Mouse (Mus musculus): ENCODE results near the gene Vav3. TPM values are rescaled to one million over a fixed set of nuclear protein-coding genes. Genes with fewer than 3 reads are reported as not detected.

The Vav3 gene
- polyA plus RNA-seq, 1 experiment from 2014 or later, result 10.3 TPM

- no peak overlapping the region for H3K4me2 ChIP-seq (ENCODE audit: low read length)
- peak; percentile 23; the same call in 1 of the 2 replicates for ATAC-seq
- no peak overlapping the region for H3K4me3 ChIP-seq (ENCODE audit: low read length)
- H3K27me3 ChIP-seq (replicated peaks; ENCODE audit: control insufficient read depth, insufficient read depth, low read length), result no peaks in the 10 kb centered on the region
- WGBS, result 41% methylated on average over 7 of the region's 7 CpGs
- no peaks in the 10 kb centered on the region for H3K9me3 ChIP-seq (ENCODE audit: control insufficient read depth, low read length)
- no peaks in the 10 kb centered on the region for H3K36me3 ChIP-seq (ENCODE audit: control insufficient read depth, insufficient read depth, low read length)
- H3K27ac ChIP-seq (ENCODE audit: low read depth, low read length), result no peak overlapping the region
- H3K4me1 ChIP-seq (ENCODE audit: control insufficient read depth, insufficient read depth, low read depth, low read length), result peaks cover 2% of the 10 kb centered on the region; the same call in 1 of the 2 replicates
- no peak overlapping the region for H3K9ac ChIP-seq (ENCODE audit: low read depth, low read length)
Measured at GRCm38 (mm10) chr3:109561776-109562175, 221.3 kb downstream of the Vav3 start.

GRCm38 (mm10) chr3:109562268-109562667 is 221.8 kb downstream of the Vav3 start:
- Histone ChIP-seq H3K9ac (ENCODE audit: low read depth, low read length) (no peak overlapping the region), H3K27me3 (replicated peaks; ENCODE audit: control insufficient read depth, insufficient read depth, low read length) (no peaks in the 10 kb centered on the region), H3K4me1 (ENCODE audit: control insufficient read depth, insufficient read depth, low read depth, low read length) (peaks cover 2% of the 10 kb centered on the region; the same call in 1 of the 2 replicates), H3K36me3 (ENCODE audit: control insufficient read depth, insufficient read depth, low read length) (no peaks in the 10 kb centered on the region), H3K4me2 (ENCODE audit: low read length) (no peak overlapping the region), H3K4me3 (ENCODE audit: low read length) (no peak overlapping the region), H3K27ac (ENCODE audit: low read depth, low read length) (no peak overlapping the region), H3K9me3 (ENCODE audit: control insufficient read depth, low read length) (no peaks in the 10 kb centered on the region)
- ATAC-seq, result no peak
- WGBS, result 85% methylated on average over 4 of the region's 4 CpGs

GRCm38 (mm10) chr3:109564443-109564842 is 224.0 kb downstream of the Vav3 start:
- WGBS, result 93% methylated on average over 2 of the region's 2 CpGs

DNA sequence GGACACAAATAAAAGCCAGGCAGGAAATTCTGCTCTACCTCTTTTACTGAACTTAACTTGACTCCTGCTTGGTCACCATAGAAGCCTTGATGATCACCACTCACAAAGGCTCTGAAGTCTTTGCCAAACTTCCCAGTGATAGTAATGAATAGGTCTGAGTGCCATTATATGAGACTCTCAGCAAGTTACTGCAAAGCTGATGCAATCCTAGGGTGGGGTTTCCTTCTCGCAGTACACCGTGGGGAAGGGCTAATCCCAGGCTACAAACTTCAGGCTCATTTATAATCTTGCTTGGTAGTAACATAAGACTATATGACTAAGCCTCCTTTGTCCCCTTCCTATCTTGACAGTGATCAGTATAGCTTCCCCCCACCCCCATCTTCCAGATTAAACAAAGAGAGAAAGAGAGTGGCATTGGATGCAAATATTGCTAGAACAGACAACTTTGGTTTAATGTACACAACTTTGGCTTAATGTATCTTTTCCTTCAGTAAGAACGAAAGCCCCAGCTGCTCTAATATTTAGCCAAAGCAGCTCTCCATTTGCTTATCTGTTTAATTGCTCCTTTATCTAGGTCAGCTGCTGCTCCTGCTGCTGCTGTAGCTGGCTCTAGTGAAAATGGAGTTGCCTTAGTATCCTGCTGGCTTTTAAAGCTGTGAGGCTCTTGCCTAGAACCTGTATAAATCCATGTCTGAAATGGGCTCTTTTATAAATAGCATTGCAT is 228.3 kb downstream of the Vav3 start:
- peaks cover 7% of the 10 kb centered on the region; the same call in 1 of the 2 replicates for H3K4me1 ChIP-seq (ENCODE audit: control insufficient read depth, insufficient read depth, low read depth, low read length)
- H3K27me3 ChIP-seq (replicated peaks; ENCODE audit: control insufficient read depth, insufficient read depth, low read length), result no peaks in the 10 kb centered on the region
- ATAC-seq, result peak; percentile 68
- H3K9me3 ChIP-seq (ENCODE audit: control insufficient read depth, low read length), result no peaks in the 10 kb centered on the region
- WGBS, result 38% methylated on average over 3 of the region's 3 CpGs
- no peak overlapping the region for H3K4me3 ChIP-seq (ENCODE audit: low read length)
- H3K27ac ChIP-seq (ENCODE audit: low read depth, low read length), result no peak overlapping the region
- H3K36me3 ChIP-seq (ENCODE audit: control insufficient read depth, insufficient read depth, low read length), result no peaks in the 10 kb centered on the region
- no peak overlapping the region for H3K9ac ChIP-seq (ENCODE audit: low read depth, low read length)
- no peak overlapping the region for H3K4me2 ChIP-seq (ENCODE audit: low read length)

More at GRCm38 (mm10) chr3:109564443-109564842, 224.0 kb downstream of the Vav3 start:
- Histone ChIP-seq H3K27ac (ENCODE audit: low read depth, low read length) (no peak overlapping the region), H3K27me3 (replicated peaks; ENCODE audit: control insufficient read depth, insufficient read depth, low read length) (no peaks in the 10 kb centered on the region), H3K36me3 (ENCODE audit: control insufficient read depth, insufficient read depth, low read length) (no peaks in the 10 kb centered on the region), H3K4me1 (ENCODE audit: control insufficient read depth, insufficient read depth, low read depth, low read length) (peaks cover 9% of the 10 kb centered on the region), H3K4me3 (ENCODE audit: low read length) (no peak overlapping the region), H3K9me3 (ENCODE audit: control insufficient read depth, low read length) (no peaks in the 10 kb centered on the region), H3K9ac (ENCODE audit: low read depth, low read length) (no peak overlapping the region), H3K4me2 (ENCODE audit: low read length) (no peak overlapping the region)
- ATAC-seq, result no peak

- no peak overlapping the region for H3K4me2 ChIP-seq (ENCODE audit: low read length)
- H3K27me3 ChIP-seq (replicated peaks; ENCODE audit: control insufficient read depth, insufficient read depth, low read length), result no peaks in the 10 kb centered on the region
- H3K9me3 ChIP-seq (ENCODE audit: control insufficient read depth, low read length), result no peaks in the 10 kb centered on the region
- no peaks in the 10 kb centered on the region for H3K36me3 ChIP-seq (ENCODE audit: control insufficient read depth, insufficient read depth, low read length)
- peaks cover 7% of the 10 kb centered on the region; the same call in 1 of the 2 replicates for H3K4me1 ChIP-seq (ENCODE audit: control insufficient read depth, insufficient read depth, low read depth, low read length)
- ATAC-seq, result no peak
- no peak overlapping the region for H3K9ac ChIP-seq (ENCODE audit: low read depth, low read length)
- H3K27ac ChIP-seq (ENCODE audit: low read depth, low read length), result no peak overlapping the region
- no peak overlapping the region for H3K4me3 ChIP-seq (ENCODE audit: low read length)
- WGBS, result 94% methylated on average over 1 of the region's 1 CpGs
Measured at GRCm38 (mm10) chr3:109571483-109571882, 231.0 kb downstream of the Vav3 start.

DNA sequence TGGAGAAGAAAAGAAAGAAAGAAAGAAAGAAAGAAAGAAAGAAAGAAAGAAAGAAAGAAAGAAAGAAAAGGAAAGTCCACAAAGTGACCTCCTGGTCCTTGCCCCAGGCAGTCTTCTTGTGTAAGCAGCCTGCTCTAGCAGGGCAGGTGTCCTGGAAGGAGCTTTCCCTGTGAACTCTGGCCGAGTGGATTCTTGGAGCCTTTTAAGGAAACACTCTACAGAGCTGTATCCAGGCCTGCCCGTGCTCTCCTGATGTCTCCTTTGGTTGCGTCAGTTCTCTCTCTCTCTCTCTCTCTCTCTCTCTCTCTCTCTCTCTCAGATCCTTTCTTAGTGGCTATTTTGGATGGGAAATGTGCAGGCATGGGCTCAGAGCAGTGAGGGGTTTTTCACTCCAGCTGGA is 232.4 kb downstream of the Vav3 start:
- Histone ChIP-seq H3K4me2 (ENCODE audit: low read length) (no peak overlapping the region), H3K27ac (ENCODE audit: low read depth, low read length) (no peak overlapping the region), H3K27me3 (replicated peaks; ENCODE audit: control insufficient read depth, insufficient read depth, low read length) (no peaks in the 10 kb centered on the region), H3K9ac (ENCODE audit: low read depth, low read length) (no peak overlapping the region), H3K36me3 (ENCODE audit: control insufficient read depth, insufficient read depth, low read length) (no peaks in the 10 kb centered on the region), H3K4me1 (ENCODE audit: control insufficient read depth, insufficient read depth, low read depth, low read length) (peaks cover 7% of the 10 kb centered on the region; the same call in 1 of the 2 replicates), H3K9me3 (ENCODE audit: control insufficient read depth, low read length) (no peaks in the 10 kb centered on the region), H3K4me3 (ENCODE audit: low read length) (no peak overlapping the region)
- 63% methylated on average over 3 of the region's 3 CpGs for WGBS
- no peak for ATAC-seq

GRCm38 (mm10) chr3:109573549-109574146 is 233.2 kb downstream of the Vav3 start:
- peaks cover 3% of the 10 kb centered on the region; the same call in 1 of the 2 replicates for H3K4me1 ChIP-seq (ENCODE audit: control insufficient read depth, insufficient read depth, low read depth, low read length)

DNA sequence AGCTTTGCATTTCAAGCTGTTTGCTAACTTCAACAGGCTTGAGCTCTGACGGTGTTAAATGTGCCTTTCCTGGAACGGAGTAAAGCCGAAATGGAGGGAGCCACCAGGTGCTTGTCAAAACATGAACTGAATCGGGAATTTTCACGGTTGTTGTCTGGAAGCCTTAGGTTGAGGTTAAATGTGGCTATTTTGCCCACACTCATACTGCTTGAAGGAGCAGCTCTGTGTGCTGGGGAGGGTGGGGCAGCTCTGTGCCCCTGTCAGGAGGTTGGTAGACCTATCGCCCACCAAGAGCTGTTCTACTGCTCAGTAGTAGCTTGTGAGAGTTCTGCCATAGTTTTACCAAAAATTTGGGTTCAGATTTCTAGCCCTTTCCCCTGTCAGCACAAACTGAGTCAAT is 233.7 kb downstream of the Vav3 start:
- no peaks in the 10 kb centered on the region for H3K4me1 ChIP-seq (ENCODE audit: control insufficient read depth, insufficient read depth, low read depth, low read length)
- WGBS, result 80% methylated on average over 6 of the region's 6 CpGs
- no peak overlapping the region for H3K4me2 ChIP-seq (ENCODE audit: low read length)
- H3K36me3 ChIP-seq (ENCODE audit: control insufficient read depth, insufficient read depth, low read length), result no peaks in the 10 kb centered on the region
- no peaks in the 10 kb centered on the region for H3K27me3 ChIP-seq (replicated peaks; ENCODE audit: control insufficient read depth, insufficient read depth, low read length)
- no peak overlapping the region for H3K9ac ChIP-seq (ENCODE audit: low read depth, low read length)
- ATAC-seq, result no peak
- no peaks in the 10 kb centered on the region for H3K9me3 ChIP-seq (ENCODE audit: control insufficient read depth, low read length)
- H3K27ac ChIP-seq (ENCODE audit: low read depth, low read length), result no peak overlapping the region
- no peak overlapping the region for H3K4me3 ChIP-seq (ENCODE audit: low read length)

More at GRCm38 (mm10) chr3:109573549-109574146, 233.2 kb downstream of the Vav3 start:
- Histone ChIP-seq H3K4me3 (ENCODE audit: low read length) (no peak overlapping the region), H3K36me3 (ENCODE audit: control insufficient read depth, insufficient read depth, low read length) (no peaks in the 10 kb centered on the region), H3K4me2 (ENCODE audit: low read length) (no peak overlapping the region), H3K9ac (ENCODE audit: low read depth, low read length) (no peak overlapping the region), H3K9me3 (ENCODE audit: control insufficient read depth, low read length) (no peaks in the 10 kb centered on the region), H3K27me3 (replicated peaks; ENCODE audit: control insufficient read depth, insufficient read depth, low read length) (no peaks in the 10 kb centered on the region), H3K27ac (ENCODE audit: low read depth, low read length) (no peak overlapping the region)
- 63% methylated on average over 10 of the region's 10 CpGs for WGBS
- ATAC-seq, result no peak

DNA sequence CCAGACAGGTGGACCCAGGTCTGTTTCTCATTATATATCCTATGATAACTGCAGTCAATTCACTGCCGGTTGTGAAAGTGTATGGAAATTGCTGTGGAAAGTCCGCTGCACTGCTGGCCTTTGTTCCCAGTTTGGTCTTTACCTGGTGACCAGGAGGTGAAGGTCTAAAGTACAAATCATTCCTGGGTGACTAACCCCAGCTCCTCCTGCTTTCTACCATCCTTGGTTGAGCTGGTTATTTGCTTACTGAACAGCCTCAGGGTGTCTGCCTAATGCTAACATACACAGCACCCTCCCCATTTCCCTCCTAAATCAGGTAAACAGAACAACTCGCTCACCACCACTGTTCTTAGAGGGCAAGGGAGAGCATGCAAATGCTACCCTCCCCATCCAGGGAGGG is 237.9 kb downstream of the Vav3 start:
- H3K27ac ChIP-seq (ENCODE audit: low read depth, low read length), result no peak overlapping the region
- WGBS, result 87% methylated on average over 3 of the region's 3 CpGs

More for the DNA sequence above, 237.9 kb downstream of the Vav3 start:
- Histone ChIP-seq H3K27me3 (replicated peaks; ENCODE audit: control insufficient read depth, insufficient read depth, low read length) (no peaks in the 10 kb centered on the region), H3K9ac (ENCODE audit: low read depth, low read length) (no peak overlapping the region), H3K4me3 (ENCODE audit: low read length) (no peak overlapping the region), H3K4me1 (ENCODE audit: control insufficient read depth, insufficient read depth, low read depth, low read length) (no peaks in the 10 kb centered on the region), H3K9me3 (ENCODE audit: control insufficient read depth, low read length) (no peaks in the 10 kb centered on the region), H3K36me3 (ENCODE audit: control insufficient read depth, insufficient read depth, low read length) (no peaks in the 10 kb centered on the region), H3K4me2 (ENCODE audit: low read length) (no peak overlapping the region)
- no peak for ATAC-seq
